Mouse (Mus musculus) cerebellum, adult 9-11 months (tissue): ENCODE results near the gene Spag16.
A peak's percentile ranks its signal among the peaks of the same experiment; 100 is the strongest.
"Not testable (repeated sequence)": the region's sequence is repeated elsewhere in the genome, so short reads cannot be mapped to it uniquely, and the experiment has no call there.

Experiments used
- DNase-seq: peaks from one replicate; pipeline ENCODE4 v3.0.0; 2022

The Spag16 gene

GRCm38 (mm10) chr1:69826806-69827703 lies at the start of gene Spag16:
Gene Spag16, plus strand, starts transcription at chr1:69826970.
- no peak for DNase-seq

- no peak for DNase-seq
Measured at GRCm38 (mm10) chr1:69785129-69785528, 41.6 kb upstream of the Spag16 start.

- no peak for DNase-seq
Measured at GRCm38 (mm10) chr1:69786716-69787115, 40.1 kb upstream of the Spag16 start.

- DNase-seq = no peak
Measured at GRCm38 (mm10) chr1:69787379-69787778, 39.4 kb upstream of the Spag16 start.

GRCm38 (mm10) chr1:69790337-69791250 lies 36.2 kb upstream of the Spag16 start:
- peak; percentile 22 for DNase-seq

- no peak for DNase-seq
Measured at GRCm38 (mm10) chr1:69798948-69799565, 27.7 kb upstream of the Spag16 start.

GRCm38 (mm10) chr1:69810161-69810560 lies 16.6 kb upstream of the Spag16 start:
- DNase-seq = no peak

- not testable (repeated sequence) for DNase-seq
Measured at GRCm38 (mm10) chr1:69825635-69826034, 1.1 kb upstream of the Spag16 start.

GRCm38 (mm10) chr1:69828872-69829479 lies 2.2 kb downstream of the Spag16 start:
- DNase-seq = no peak

GRCm38 (mm10) chr1:69830586-69830985 lies 3.8 kb downstream of the Spag16 start:
- no peak for DNase-seq

GRCm38 (mm10) chr1:69831002-69831401 lies 4.2 kb downstream of the Spag16 start:
- DNase-seq = no peak

GRCm38 (mm10) chr1:69833476-69833875 lies 6.7 kb downstream of the Spag16 start:
- DNase-seq = not testable (repeated sequence)

GRCm38 (mm10) chr1:69853436-69853835 lies 26.7 kb downstream of the Spag16 start:
- no peak for DNase-seq

GRCm38 (mm10) chr1:69867776-69868175 lies 41.0 kb downstream of the Spag16 start:
- DNase-seq = no peak

- DNase-seq = no peak
Measured at GRCm38 (mm10) chr1:69956606-69957005, 129.8 kb downstream of the Spag16 start.

- DNase-seq = no peak
Measured at GRCm38 (mm10) chr1:69996874-69997273, 170.1 kb downstream of the Spag16 start.

- no peak for DNase-seq
Measured at GRCm38 (mm10) chr1:70012991-70013390, 186.2 kb downstream of the Spag16 start.

GRCm38 (mm10) chr1:70037384-70037783 lies 210.6 kb downstream of the Spag16 start:
- no peak for DNase-seq

- no peak for DNase-seq
Measured at GRCm38 (mm10) chr1:70067404-70067803, 240.6 kb downstream of the Spag16 start.

GRCm38 (mm10) chr1:70073440-70073839 lies 246.7 kb downstream of the Spag16 start:
- DNase-seq = peak; percentile 2

- DNase-seq = no peak
Measured at GRCm38 (mm10) chr1:70078806-70079205, 252.0 kb downstream of the Spag16 start.

GRCm38 (mm10) chr1:70082208-70082878 lies 255.6 kb downstream of the Spag16 start:
- DNase-seq = no peak
